Mouse (Mus musculus): ENCODE data around the gene Taar9.

Gene Taar9

GRCm38 (mm10) chr10:24080166-24080565, 29.2 kb downstream of the Taar9 start:
- in situ Hi-C loops (cut with MseI, MboI) = loop anchor here (10.0 kb wide), 1 partner anchor 265 kb away; no protein-coding TSS in a partner anchor

- in situ Hi-C loops (cut with MseI, MboI) = loop anchor here (5.0 kb wide), 2 partner anchors 94 to 99 kb away; no protein-coding TSS in a partner anchor
Observed at GRCm38 (mm10) chr10:24076200-24076599, 33.1 kb downstream of the Taar9 start, which contains the start of gene Taar8a. Taar8a (plus strand) TSS chr10:24076500.

- in situ Hi-C loops (cut with MseI, MboI) = loop anchor here (5.0 kb wide), 2 partner anchors 92 to 97 kb away; no protein-coding TSS in a partner anchor
Observed at GRCm38 (mm10) chr10:24074751-24075150, 34.6 kb downstream of the Taar9 start.

- in situ Hi-C loops (cut with MseI, MboI) = no loop called here
Observed at GRCm38 (mm10) chr10:24058986-24059385, 50.3 kb downstream of the Taar9 start.

Measured in mouse trophoblast stem cell (cell line).